Mouse (Mus musculus) megakaryocyte progenitor cell, adult 5-6 weeks (primary cell): ENCODE measurements around the gene Shroom3. TPM values are rescaled to one million over a fixed set of nuclear protein-coding genes. Genes with fewer than 3 reads are reported as not detected.

Experiments used
- ATAC-seq: replicated peaks from 2 replicates; pipeline ENCODE4 v1.8.0; 2016; ENCODE audit warnings: mild to moderate bottlenecking, moderate TSS enrichment, inconsistent platforms; ENCODE audit not compliant: poor library complexity
- total RNA-seq, 2 experiments: library from RNA; stranded (forward) in 1 of 2; stranded (reverse) in 1 of 2; fragments of 157-497, 149-512 nt in 1 of 2; fragments of 200-1000 nt in 1 of 2; gene quantifications; 2 replicates each; pipeline versions ENCODE4 v1.2.3 to v1.2.4; 2015 to 2017

Shroom3 gene
- total RNA-seq, 2 experiments from 2014 or later = 0.49 TPM; not detected in 1

DNA sequence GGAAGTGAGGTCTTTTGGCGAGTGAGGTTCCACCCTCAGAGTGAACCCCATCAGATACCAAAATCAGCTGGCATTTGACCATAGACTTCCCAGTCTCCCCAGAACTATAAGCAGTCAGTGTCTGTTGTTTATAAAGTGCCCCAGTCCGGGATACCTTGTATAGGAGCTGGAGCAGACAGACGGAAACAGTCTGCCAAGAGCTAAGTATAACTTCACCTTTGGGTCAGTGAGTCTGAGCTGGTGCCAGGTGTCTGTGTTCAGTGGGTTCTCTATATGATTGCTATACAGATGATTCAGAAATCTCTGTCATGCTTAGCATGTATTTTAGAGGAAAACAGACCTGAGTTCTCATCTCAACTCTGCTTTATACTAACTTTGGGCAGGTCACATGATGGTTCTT, 308.9 kb downstream of the Shroom3 start:
- no peak for ATAC-seq

DNA sequence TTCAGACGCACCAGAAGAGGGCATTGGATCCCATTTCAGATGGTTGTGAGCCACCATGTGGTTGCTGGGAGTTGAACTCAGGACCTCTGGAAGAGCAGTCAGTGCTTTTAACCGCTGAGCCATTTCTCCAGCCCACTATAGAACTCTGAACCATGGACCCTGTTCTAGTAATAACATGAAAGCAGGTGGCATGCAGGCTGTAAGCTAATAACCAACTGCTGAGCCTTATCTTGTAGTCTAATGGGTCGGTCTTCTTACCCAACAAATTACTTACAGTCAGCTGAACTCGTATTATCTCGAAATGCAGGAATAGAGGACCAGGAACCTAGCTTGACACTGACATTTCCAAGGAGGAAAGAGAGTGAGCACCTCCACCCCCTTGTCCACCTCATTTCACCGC, 311.1 kb downstream of the Shroom3 start:
- no peak for ATAC-seq

DNA sequence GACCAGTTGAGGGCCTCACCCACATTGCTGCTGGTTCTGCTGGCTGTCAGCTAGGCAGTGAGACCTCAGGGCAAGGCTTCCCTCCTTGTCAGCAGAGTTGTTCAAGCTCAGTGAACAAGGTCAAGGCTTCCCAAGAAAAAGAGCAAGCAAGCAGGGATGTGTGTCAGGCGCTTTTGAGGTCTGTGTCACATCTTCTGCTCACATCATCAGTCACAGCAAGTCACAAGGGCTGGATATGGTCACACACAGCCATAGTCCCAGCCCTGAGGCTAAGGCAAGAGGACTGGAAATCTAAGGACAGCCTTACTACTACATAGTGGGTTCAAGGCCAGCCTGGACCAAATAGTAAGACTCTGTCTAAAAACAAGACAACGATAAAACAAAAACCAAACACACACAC, 311.6 kb downstream of the Shroom3 start:
- ATAC-seq = no peak

DNA sequence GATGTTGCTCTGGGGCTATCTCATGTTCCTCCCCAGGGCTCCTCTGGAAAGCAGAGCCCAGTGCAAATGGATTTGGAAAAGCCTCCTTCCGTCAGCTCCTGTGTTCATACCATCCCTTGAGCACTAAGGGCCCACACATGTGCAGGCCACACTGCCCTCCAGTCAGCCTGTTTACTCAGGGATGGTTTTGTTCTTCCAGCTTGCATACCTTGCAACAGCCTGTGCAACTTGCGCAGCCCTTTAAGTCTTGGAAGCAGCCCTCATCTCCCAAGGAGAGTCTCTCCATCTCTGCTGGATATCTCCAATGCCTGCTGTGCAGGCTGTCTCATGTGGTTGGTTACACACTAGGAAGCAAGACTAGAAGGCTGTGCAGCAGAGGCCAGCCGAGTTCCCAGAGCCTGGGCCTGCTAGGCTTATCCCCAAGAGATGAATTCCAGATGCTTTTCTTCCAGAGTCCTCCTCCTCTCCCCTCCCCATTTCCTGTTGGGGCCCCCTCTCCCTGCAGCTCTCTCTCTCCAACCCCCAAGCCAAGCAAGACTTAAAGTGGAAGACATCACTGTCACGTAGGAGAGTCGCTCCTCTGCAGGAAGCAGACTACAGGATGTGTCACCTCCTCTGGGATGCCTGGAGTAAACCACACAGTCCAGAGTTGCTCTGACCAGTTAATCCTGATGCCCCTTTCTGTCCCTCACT, 314.3 kb downstream of the Shroom3 start:
- ATAC-seq = no peak

DNA sequence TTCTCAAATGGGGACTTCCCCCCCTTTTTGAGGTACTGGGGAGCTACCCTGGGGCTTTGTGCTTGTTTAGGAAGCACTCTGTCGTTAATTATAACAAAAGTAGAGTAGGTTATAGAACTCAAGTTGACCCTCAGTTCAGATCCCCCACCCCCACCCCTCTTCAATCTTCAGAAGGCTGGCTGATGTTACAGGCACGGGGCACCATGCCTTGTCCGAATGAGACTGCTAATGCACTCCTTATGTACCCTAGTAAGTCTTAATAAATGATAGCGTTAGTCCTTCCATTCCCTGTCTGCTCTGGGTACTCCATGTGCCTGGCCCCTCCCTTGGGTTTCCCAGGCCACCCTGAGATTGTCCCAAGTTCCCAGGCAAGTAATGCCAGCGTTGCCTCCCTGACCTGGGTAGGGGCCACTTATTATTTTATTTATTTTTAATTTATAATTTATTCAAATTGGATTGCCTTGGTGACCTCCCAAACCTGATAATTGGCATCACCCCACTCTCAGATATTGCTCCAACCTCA, 315.3 kb downstream of the Shroom3 start:
- ATAC-seq = no peak

DNA sequence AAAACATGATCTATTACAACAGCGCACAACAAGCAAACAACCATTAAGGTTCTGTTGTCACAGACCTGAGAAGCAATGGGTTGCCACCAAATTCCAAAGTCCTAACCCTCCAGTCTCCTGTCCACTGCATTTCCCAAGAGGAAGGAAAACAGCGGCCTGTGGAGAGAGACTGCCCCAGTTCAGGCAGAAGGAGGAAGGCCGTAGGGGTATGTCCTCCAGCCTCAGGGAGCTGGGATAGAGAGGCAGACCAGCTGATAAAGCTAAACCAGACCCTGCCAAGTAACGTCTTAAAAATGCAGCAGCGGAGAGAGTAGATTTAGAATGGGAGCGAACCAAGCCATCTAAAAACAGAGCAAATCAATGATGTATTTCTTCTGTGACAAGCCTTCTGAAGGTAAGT, 316.8 kb downstream of the Shroom3 start:
- ATAC-seq = no peak

DNA sequence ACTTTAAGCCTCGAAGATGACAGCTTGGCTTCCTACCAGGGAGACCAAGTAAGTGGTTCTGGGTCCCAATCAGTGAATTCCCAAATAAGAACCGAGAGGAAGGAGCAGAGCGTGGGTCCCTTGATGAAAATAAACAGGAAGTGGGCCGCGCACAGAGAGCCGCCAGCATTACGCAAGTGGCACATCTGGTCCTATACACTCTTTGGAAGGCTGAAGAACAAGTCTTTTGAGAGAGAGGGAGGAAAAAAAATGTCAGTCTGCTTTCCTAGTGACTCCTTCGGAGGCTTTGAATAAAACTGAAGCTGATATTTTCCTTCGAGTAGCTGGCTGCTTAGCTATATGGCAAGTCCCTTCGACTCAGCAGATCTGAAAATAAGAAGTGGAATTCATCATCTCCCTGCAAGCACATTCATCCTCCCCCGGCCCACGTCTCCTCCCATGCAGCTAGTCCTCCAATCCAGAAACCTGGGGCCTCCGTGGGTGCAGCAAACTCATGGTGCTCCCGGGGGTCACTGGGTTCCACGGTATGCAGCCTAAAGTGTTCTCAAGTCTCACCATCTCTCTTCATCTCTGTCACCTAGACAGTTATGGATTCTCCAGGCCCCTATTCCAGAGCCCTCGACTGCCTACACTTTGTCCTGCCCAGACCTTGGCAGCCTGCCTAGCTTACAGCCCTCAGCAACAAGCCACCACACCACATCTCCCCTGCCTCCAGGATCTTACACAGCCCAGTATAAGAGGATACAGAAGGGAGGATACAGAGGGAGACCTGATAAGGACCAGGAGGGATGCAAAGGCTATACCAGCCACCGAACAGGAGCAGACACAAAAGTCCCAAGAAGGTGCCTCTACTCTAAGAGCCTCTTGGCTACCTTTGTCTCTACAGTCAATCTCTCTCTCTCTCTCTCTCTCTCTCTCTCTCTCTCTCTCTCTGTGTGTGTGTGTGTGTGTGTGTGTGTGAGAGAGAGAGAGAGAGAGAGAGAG, 317.8 kb downstream of the Shroom3 start:
- ATAC-seq = peak; percentile 77

DNA sequence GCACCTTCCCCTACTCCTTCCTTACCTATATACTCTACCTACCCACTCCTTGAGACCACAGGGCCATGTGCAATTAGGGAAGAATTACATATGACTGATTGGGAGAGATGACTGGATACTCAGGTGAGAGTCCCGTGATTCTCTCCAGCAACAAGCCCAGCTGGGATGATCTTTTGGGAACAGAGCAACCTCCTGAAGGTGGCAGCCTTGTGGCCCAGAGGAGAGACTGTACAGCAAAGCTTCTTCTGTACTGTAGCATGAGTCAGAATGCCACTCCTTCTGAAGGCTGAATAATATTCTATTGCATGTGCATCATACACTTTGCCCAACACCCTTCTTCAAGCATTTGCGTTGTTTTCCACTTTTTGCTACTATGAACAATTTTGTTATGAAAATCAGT, 319.4 kb downstream of the Shroom3 start:
- ATAC-seq = no peak

DNA sequence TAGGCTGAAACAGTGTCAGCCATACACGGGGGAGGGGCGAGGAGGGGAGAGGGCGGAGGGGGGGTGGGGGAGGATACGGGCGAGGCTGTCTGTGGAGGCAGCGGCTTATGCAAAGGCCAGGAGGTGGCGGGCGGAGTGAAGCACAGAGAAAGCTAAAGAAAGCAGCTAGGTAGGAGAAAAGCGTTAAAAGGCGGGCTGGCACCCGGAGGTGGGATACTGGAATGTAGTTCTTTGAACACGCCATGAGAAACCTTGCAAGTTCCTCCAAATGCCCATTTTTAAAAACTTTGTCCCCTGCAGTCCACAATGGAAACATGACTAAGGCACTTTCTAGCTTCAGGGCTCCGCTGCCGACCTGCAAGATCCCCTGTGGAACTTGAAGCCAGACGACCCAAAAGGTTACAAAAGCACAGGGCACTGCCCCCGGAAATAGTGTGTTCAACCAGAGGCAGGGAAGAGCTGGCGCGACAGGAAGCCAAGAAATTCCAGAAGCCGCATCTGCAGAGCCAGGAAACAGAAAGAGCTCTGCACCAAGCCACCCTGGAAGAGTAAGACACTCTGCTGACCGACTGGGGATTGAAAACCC, 322.1 kb downstream of the Shroom3 start:
- 0 out of 2 replicates have a peak, but pooled peaks have one; percentile 31 for ATAC-seq

DNA sequence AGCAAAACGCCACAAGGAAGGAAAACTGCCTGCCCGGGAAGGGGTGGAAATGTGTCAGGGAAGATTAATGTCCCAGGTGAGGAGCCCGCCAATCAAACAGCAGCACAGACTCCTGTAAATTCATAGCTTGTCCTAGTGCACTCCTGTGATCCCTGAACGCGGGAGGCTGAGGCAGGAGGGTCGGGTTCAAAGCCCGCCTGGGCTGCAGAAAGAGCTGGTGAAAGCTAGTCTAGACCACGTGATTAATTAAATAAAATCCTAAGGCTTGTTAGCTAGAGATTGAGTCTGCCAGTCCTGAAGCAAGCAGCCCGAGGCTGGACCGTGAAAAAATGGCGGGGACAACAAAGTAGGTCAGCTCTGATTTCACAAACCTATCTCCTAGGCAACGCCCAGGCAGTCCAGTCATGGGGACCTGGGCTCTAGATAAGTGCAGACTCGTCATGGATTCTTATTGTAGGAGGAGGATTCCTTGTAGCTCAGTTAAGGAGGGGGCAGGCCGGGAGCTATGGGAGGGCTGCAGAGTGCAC, 322.6 kb downstream of the Shroom3 start:
- no peak for ATAC-seq

DNA sequence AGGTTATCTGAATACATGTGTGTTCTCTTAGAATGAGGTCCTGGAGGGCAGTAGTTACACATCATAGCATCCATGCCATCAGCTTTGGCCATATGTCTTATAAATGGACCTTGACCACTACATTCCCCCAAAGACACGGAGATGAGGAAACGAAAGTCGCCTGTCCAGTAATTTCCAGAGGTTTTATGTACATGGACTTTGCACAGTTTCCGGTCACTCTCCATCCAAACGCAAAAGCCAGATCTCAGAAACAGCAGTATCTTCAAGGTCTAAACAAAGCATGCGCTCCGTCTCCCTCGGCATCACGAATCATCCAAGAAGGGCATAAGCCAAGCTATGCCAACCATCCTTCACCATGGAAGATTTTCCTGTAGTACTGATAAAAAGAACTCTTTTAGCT, 325.0 kb downstream of the Shroom3 start:
- ATAC-seq = no peak

Other genes with a start within 250 kb of the Shroom3 start
- gene Nup54, start 248.2 kb upstream of the Shroom3 start, total RNA-seq (2015) = 78.1 and 96.0 TPM in 2 replicates
- 75.8 and 82.2 TPM in 2 replicates for gene Nup54, start 248.2 kb upstream of the Shroom3 start, total RNA-seq (2017)
- 27.0 and 30.0 TPM in 2 replicates for gene Scarb2, start 176.6 kb upstream of the Shroom3 start, total RNA-seq (2015)
- gene Scarb2, start 176.6 kb upstream of the Shroom3 start, total RNA-seq (2017) = 40.4 and 44.8 TPM in 2 replicates
- gene Fam47e, start 128.4 kb upstream of the Shroom3 start, total RNA-seq (2015) = not detected in 2 replicates
- gene Fam47e, start 128.4 kb upstream of the Shroom3 start, total RNA-seq (2017) = not detected in 2 replicates
- gene Stbd1, start 80.4 kb upstream of the Shroom3 start, total RNA-seq (2015) = 0.17 TPM in 1 of 2 replicates, not detected in the other
- 0.98 and 2.4 TPM in 2 replicates for gene Stbd1, start 80.4 kb upstream of the Shroom3 start, total RNA-seq (2017)
- gene Ccdc158, start 8.2 kb upstream of the Shroom3 start, total RNA-seq (2015) = 2.3 and 5.6 TPM in 2 replicates
- 3.5 and 4.6 TPM in 2 replicates for gene Ccdc158, start 8.2 kb upstream of the Shroom3 start, total RNA-seq (2017)